Mouse (Mus musculus) lung, postnatal 0 days (tissue): Measurements from ENCODE around the gene Dnali1.

Source experiments
- CTCF ChIP-seq: IDR thresholded peaks from 2 replicates; pipeline ENCODE4 v1.5.1; 2016; ENCODE audit warnings: antibody characterized with exemption, mild to moderate bottlenecking
- EP300 ChIP-seq: IDR thresholded peaks from 2 replicates; pipeline ENCODE4 v1.6.1; 2016; ENCODE audit warnings: antibody characterized with exemption, mild to moderate bottlenecking, control low read depth

DNA sequence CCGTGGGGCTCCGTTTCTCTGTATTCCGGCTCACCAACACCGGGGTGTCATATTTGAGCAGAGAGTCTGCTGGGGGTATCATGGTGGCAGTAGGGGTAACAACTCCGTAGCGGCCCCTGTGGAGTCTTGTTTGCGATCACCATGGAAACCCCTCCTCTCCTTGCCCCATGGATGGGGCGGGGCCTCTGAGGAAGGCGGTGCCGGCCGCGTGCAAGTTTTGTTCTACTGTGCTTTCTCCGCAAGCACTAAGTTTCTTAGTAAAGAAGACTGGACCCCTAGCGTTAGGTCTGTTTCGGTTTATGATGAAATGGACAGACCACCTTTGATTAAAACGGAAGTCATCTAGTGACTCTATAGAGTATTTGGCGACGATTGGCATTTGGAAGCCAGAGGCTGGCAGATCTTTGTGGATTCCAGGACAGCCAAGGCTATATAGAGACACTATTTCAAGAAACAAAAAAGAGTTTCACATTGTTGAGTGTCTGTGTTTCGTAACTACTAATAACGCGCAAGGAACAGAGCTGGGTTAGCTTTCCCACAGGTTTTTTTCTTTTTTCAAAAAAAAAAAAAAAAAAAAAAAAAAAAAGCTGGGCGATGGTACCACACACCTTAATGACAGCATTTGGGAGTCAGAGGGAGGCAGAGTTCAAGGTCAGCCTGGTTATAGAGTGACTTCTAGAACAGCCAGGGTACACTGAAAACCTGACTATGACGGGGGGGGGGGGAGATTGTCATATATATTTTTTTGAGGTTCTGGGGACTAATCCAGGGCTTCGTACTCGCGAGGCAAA, at the start of gene Dnali1:
- no peak for TF ChIP-seq EP300
- TF ChIP-seq CTCF: no peak
